Mouse (Mus musculus) thymus, adult 2 months (tissue): ENCODE results near the gene Themis3.

Source experiments
- CTCF ChIP-seq: fragments of 200-500 bp; IDR thresholded peaks from 2 replicates; pipeline ENCODE4 v1.5.1; 2012; ENCODE audit warnings: mild to moderate bottlenecking, control low read depth, low read length, moderate library complexity, borderline replicate concordance; ENCODE audit not compliant: control insufficient read depth, poor library complexity, insufficient read depth; ENCODE audit errors: extremely low read depth
- POLR2A ChIP-seq: fragments of 200-500 bp; IDR thresholded peaks from 2 replicates; pipeline ENCODE4 v1.6.1; 2012; ENCODE audit warnings: mild to moderate bottlenecking, low read length, control low read depth, moderate library complexity; ENCODE audit not compliant: control insufficient read depth, poor library complexity, insufficient read depth; ENCODE audit errors: extremely low read depth

- TF ChIP-seq CTCF (no peak), POLR2A (no peak)
Observed at GRCm38 (mm10) chr17:66518877-66519553, 75.4 kb downstream of the Themis3 start.
